Mouse (Mus musculus): ENCODE measurements at regions not wholly inside any gene's neighbourhood (a gene's known extent, or its start where the extent isn't known, plus 50 kb on each side); places are given as distances from the start of the nearest gene placed in this dataset.

DNA sequence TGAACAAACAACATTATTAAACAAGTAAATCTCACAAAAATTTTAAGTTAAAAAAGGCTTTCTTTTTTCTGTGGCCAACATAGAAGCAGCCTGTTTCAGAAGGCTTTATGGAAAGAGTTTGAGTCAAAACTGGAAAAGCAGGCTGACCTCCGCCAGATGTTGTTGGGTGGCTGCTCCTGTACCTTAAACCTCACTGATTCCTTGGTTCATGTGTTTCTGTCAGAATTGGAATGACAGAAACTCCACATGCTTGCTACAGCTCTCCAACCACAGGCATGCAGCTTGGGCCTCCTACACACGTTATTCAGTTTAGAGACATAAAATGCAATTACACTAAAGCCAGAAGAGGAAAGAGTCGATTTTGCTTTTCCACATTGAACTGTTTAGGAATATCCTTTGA, 84.8 kb upstream of the Mast4 start:
- no peak for TF ChIP-seq MEF2A (IDR thresholded peaks at IDR 0.05; ENCODE audit: extremely low read depth, insufficient replicate concordance, low read depth, low read length, poor library complexity, severe bottlenecking)
- no peak for TF ChIP-seq USF2 (IDR thresholded peaks at IDR 0.05; ENCODE audit: borderline replicate concordance in 1 of 2, insufficient read depth in 1 of 2, low read depth in 1 of 2, low read length in 2 of 2)
- TF ChIP-seq EP300 (IDR thresholded peaks at IDR 0.05; ENCODE audit: low read depth in 1 of 2, low read length in 2 of 2) = no peak
- no peak for TF ChIP-seq HCFC1 (IDR thresholded peaks at IDR 0.05; ENCODE audit: low read depth, low read length)
- TF ChIP-seq TAL1 (IDR thresholded peaks at IDR 0.05; ENCODE audit: low read length) = no peak
- TF ChIP-seq NELFE (IDR thresholded peaks at IDR 0.05; ENCODE audit: low read depth, low read length) = no peak
- no peak for TF ChIP-seq ZKSCAN1 (IDR thresholded peaks at IDR 0.05; ENCODE audit: low read depth, low read length)
- TF ChIP-seq SIN3A (IDR thresholded peaks at IDR 0.05; ENCODE audit: low read length) = no peak
- no peak for TF ChIP-seq UBTF (IDR thresholded peaks at IDR 0.05; ENCODE audit: borderline replicate concordance, insufficient read depth, low read depth, low read length)

DNA sequence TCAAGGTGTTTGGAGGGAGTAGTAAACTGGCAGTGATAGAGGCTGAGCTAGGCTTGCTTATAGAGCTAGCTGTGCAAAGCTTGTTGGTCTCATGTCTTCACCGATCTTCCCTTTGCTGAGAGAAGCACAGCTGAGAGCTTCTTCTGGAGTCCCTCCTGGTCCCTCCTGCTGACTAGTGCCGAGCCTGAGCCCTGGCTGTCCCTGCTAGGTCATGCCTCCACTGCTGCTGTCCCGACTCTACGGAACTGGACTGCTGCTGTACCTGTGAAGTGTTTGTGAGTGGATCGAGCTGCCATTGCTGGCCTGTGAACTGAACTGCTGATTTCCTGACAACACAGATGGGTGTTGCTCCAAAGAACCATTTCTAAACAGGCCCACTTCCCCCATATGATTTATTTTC, 83.0 kb upstream of the Mast4 start:
- Histone ChIP-seq H3K27ac (ENCODE audit: control insufficient read depth, low read depth, low read length) (no peak overlapping the region), H3K36me3 (ENCODE audit: control insufficient read depth in 1 of 2, insufficient read depth in 2 of 2, low read length in 2 of 2) (no peaks in the 10 kb centered on the region), H3K9ac (ENCODE audit: control insufficient read depth, low read depth, low read length, poor library complexity, severe bottlenecking) (no peak overlapping the region), H3K27me3 (ENCODE audit: control insufficient read depth in 1 of 2, insufficient read depth in 2 of 2, low read length in 2 of 2) (no peaks in the 10 kb centered on the region), H3K9me3 (replicated peaks; ENCODE audit: insufficient read depth, low read length) (no peaks in the 10 kb centered on the region), H3K79me2 (ENCODE audit: control insufficient read depth, insufficient read depth, low read length, poor library complexity) (no peaks in the 10 kb centered on the region), H3K4me3 (ENCODE audit: control insufficient read depth in 1 of 2, insufficient read depth in 1 of 2, low read depth in 2 of 2, low read length in 2 of 2) (no peak overlapping the region), H3K4me1 (ENCODE audit: control insufficient read depth in 1 of 2, insufficient read depth in 2 of 2, low read length in 2 of 2) (no peaks in the 10 kb centered on the region)
- no peak for DNase-seq (ENCODE audit: low read depth, low spot score)
- TF ChIP-seq E2F4 (IDR thresholded peaks at IDR 0.05; ENCODE audit: borderline replicate concordance, low read depth, low read length) = no peak
- TF ChIP-seq POLR2AphosphoS5 (IDR thresholded peaks at IDR 0.05; ENCODE audit: borderline replicate concordance, low read depth, low read length) = no peak
- no peak for TF ChIP-seq UBTF (IDR thresholded peaks at IDR 0.05; ENCODE audit: borderline replicate concordance, insufficient read depth, low read depth, low read length)
- no peak for TF ChIP-seq SIN3A (IDR thresholded peaks at IDR 0.05; ENCODE audit: low read length)
- TF ChIP-seq GABPA (IDR thresholded peaks at IDR 0.05; ENCODE audit: low read depth, low read length) = no peak
- TF ChIP-seq USF1 (IDR thresholded peaks at IDR 0.05; ENCODE audit: low read depth, low read length) = no peak
- no peak for TF ChIP-seq ELF1 (IDR thresholded peaks at IDR 0.05; ENCODE audit: low read depth, low read length)
- no peak for TF ChIP-seq ZC3H11A (IDR thresholded peaks at IDR 0.05; ENCODE audit: low read depth, low read length)
- no peak for TF ChIP-seq POLR2A (IDR thresholded peaks at IDR 0.05; ENCODE audit: control insufficient read depth in 1 of 2, insufficient read depth in 1 of 2, low read depth in 1 of 2, low read length in 2 of 2, poor library complexity in 1 of 2)
- TF ChIP-seq CTCF (IDR thresholded peaks at IDR 0.05 in 2 of 3, conservative IDR thresholded peaks at IDR 0.05 in 1 of 3; ENCODE audit: control insufficient read depth in 1 of 3, insufficient read depth in 1 of 3, low read depth in 2 of 3, low read length in 3 of 3, poor library complexity in 1 of 3, severe bottlenecking in 1 of 3) = no peak
- TF ChIP-seq CHD2 (IDR thresholded peaks at IDR 0.05; ENCODE audit: low read length) = no peak
- no peak for TF ChIP-seq ETS1 (IDR thresholded peaks at IDR 0.05; ENCODE audit: low read depth, low read length)
- no peak for TF ChIP-seq JUND (IDR thresholded peaks at IDR 0.05; ENCODE audit: low read depth, low read length)
- no peak for TF ChIP-seq TCF12 (IDR thresholded peaks at IDR 0.05; ENCODE audit: low read depth, low read length)
- no peak for TF ChIP-seq MAX (IDR thresholded peaks at IDR 0.05; ENCODE audit: low read length)
- TF ChIP-seq MAZ (IDR thresholded peaks at IDR 0.05; ENCODE audit: low read depth, low read length) = no peak
- no peak for TF ChIP-seq CHD1 (IDR thresholded peaks at IDR 0.05; ENCODE audit: low read depth, low read length)
- TF ChIP-seq ZNF384 (IDR thresholded peaks at IDR 0.05; ENCODE audit: low read depth, low read length) = no peak

More for the DNA sequence above, 84.8 kb upstream of the Mast4 start:
- Histone ChIP-seq H3K27me3 (ENCODE audit: control insufficient read depth in 1 of 2, insufficient read depth in 2 of 2, low read length in 2 of 2) (no peaks in the 10 kb centered on the region), H3K9ac (ENCODE audit: control insufficient read depth, low read depth, low read length, poor library complexity, severe bottlenecking) (no peak overlapping the region), H3K9me3 (replicated peaks; ENCODE audit: insufficient read depth, low read length) (no peaks in the 10 kb centered on the region), H3K27ac (ENCODE audit: control insufficient read depth, low read depth, low read length) (no peak overlapping the region), H3K4me1 (ENCODE audit: control insufficient read depth in 1 of 2, insufficient read depth in 2 of 2, low read length in 2 of 2) (no peaks in the 10 kb centered on the region), H3K79me2 (ENCODE audit: control insufficient read depth, insufficient read depth, low read length, poor library complexity) (no peaks in the 10 kb centered on the region), H3K36me3 (ENCODE audit: control insufficient read depth in 1 of 2, insufficient read depth in 2 of 2, low read length in 2 of 2) (no peaks in the 10 kb centered on the region), H3K4me3 (ENCODE audit: control insufficient read depth in 1 of 2, insufficient read depth in 1 of 2, low read depth in 2 of 2, low read length in 2 of 2) (no peak overlapping the region)
- DNase-seq (ENCODE audit: low read depth, low spot score) = no peak
